Mouse (Mus musculus) heart, embryonic 14.5 days (tissue): Measurements from ENCODE around the gene Hnrnpd. TPM values are rescaled to one million over a fixed set of nuclear protein-coding genes. Genes with fewer than 3 reads are reported as not detected.

Experiments
- ATAC-seq: fragments of 200-750 bp; cut with Nextera tagmentation; 2 replicates; pipeline ENCODE4 v1.8.0; 2017; ENCODE audit warnings: low read depth, moderate TSS enrichment; ENCODE audit not compliant: insufficient number of reproducible peaks, insufficient read depth, low FRiP score
- H3K27ac ChIP-seq, 2 experiments: fragments of 200-500 bp in 1 of 2; fragments of 300-500 bp in 1 of 2; sonication (generic) in 1 of 2; replicated peaks in 1 of 2; 2 replicates each; pipeline ENCODE4 v1.5.1; 2012 to 2014; ENCODE audit warnings: low read depth in 2 of 2, low read length in 2 of 2, control low read depth in 1 of 2, mild to moderate bottlenecking in 1 of 2, mixed read lengths in 1 of 2; ENCODE audit not compliant: control insufficient read depth in 1 of 2, insufficient read depth in 1 of 2
- H3K27me3 ChIP-seq: fragments of 300-500 bp; sonication (generic); 2 replicates; pipeline ENCODE4 v1.6.1; 2014; ENCODE audit warnings: mild to moderate bottlenecking, low read length, control low read depth; ENCODE audit not compliant: control insufficient read depth, insufficient read depth
- H3K36me3 ChIP-seq: fragments of 300-500 bp; sonication (generic); 2 replicates; pipeline ENCODE4 v1.6.1; 2014; ENCODE audit warnings: mild to moderate bottlenecking, control low read depth, low read length, mixed read lengths; ENCODE audit not compliant: control insufficient read depth, insufficient read depth
- H3K4me1 ChIP-seq, 2 experiments: fragments of 200-500 bp in 1 of 2; fragments of 300-500 bp in 1 of 2; sonication (generic) in 1 of 2; 2 replicates each; pipeline ENCODE4 v1.6.1; 2012 to 2014; ENCODE audit warnings: low read length in 2 of 2, control low read depth in 1 of 2, mixed read lengths in 1 of 2; ENCODE audit not compliant: control insufficient read depth in 2 of 2, insufficient read depth in 2 of 2
- H3K4me2 ChIP-seq: fragments of 300-500 bp; sonication (generic); 2 replicates; pipeline ENCODE4 v1.6.1; 2014; ENCODE audit warnings: mild to moderate bottlenecking, low read length
- H3K4me3 ChIP-seq, 2 experiments: fragments of 200-500 bp in 1 of 2; fragments of 300-500 bp in 1 of 2; sonication (generic) in 1 of 2; 2 replicates each; pipeline ENCODE4 v1.5.1; 2012 to 2014; ENCODE audit warnings: low read length in 2 of 2, mild to moderate bottlenecking in 2 of 2, control low read depth in 1 of 2, low read depth in 1 of 2, moderate library complexity in 1 of 2; ENCODE audit not compliant: control insufficient read depth in 1 of 2, insufficient read depth in 1 of 2
- H3K9ac ChIP-seq: fragments of 300-500 bp; sonication (generic); 2 replicates; pipeline ENCODE4 v1.6.1; 2014; ENCODE audit warnings: mild to moderate bottlenecking, low read length
- H3K9me3 ChIP-seq: fragments of 300-500 bp; sonication (generic); 2 replicates; pipeline ENCODE4 v1.6.1; 2016; ENCODE audit warnings: low read length, control low read depth; ENCODE audit not compliant: control insufficient read depth
- WGBS: fragments of 180-500 bp; shearing (Covaris S2); extraction: QIAGEN DNeasy Blood & Tissue Kit; methylation state at CpG from one replicate; pipeline ENCODE4 v1.1.7; 2014; 5-methylcytosine and 5-hydroxymethylcytosine counted together
- polyA plus RNA-seq: library from polyadenylated mRNA; unstranded; fragments of >200 nt; fragmentation: Nextera tagmentation; extraction: Ambion mirVana; gene quantifications from 2 replicates; pipeline ENCODE4 v1.2.1, GENCODE M21; 2014

Gene Hnrnpd
- polyA plus RNA-seq, 1 experiment from 2014 or later: 95.2 TPM

DNA sequence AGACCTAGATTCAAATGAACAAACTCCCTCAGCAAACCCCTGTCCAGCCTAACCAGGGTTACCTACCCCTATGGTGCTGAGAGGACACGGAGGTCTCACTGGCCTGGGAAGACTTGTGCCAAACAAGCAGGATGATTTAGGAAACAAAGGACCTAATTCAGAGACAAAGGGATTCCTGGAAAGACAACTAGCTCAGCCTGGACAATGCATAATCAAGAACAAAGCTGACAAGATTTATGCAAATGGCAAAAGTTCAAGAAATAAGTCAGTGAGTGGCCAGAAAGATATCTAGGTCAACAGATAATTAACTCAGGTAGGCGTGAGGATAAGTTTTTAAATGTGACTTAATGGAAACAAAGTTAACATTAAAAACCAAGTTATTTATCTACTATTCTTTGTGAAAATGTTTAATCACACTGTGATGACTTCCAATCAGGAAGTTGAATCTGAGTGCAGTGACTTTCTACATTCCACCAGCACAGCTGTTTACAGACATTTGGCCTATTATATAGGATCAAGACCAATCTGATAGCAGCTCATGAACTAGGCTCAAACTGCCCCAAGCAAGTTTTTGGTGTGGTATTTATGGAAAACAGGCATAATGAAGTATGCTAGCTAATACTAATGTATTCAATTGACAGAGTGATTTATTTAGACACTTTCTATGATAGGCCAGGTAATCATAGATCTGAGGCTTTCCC is 19.4 kb downstream of the Hnrnpd start:
- Histone ChIP-seq H3K9me3 (no peaks in the 10 kb centered on the region), H3K4me2 (no peak overlapping the region), H3K4me1 (no peaks in the 10 kb centered on the region), H3K27ac (no peak overlapping the region; a peak in 1 of 4 replicates), H3K27me3 (no peaks in the 10 kb centered on the region), H3K9ac (no peak overlapping the region), H3K4me3 (no peak overlapping the region), H3K36me3 (peaks cover 71% of the 10 kb centered on the region)
- no peak for ATAC-seq
- 83% methylated on average over 2 of the region's 2 CpGs for WGBS

GRCm38 (mm10) chr5:99958666-99959065 is 20.1 kb downstream of the Hnrnpd start:
- no peak overlapping the region for H3K4me2 ChIP-seq
- 66% methylated on average over 1 of the region's 1 CpGs for WGBS
- H3K36me3 ChIP-seq: peaks cover 64% of the 10 kb centered on the region
- H3K27me3 ChIP-seq: no peaks in the 10 kb centered on the region
- H3K9me3 ChIP-seq: no peaks in the 10 kb centered on the region
- H3K4me3 ChIP-seq: no peak overlapping the region
- H3K4me1 ChIP-seq: no peaks in the 10 kb centered on the region
- H3K9ac ChIP-seq: no peak overlapping the region
- H3K27ac ChIP-seq: no peak overlapping the region
- no peak for ATAC-seq

GRCm38 (mm10) chr5:99953883-99954282 is 24.9 kb downstream of the Hnrnpd start:
- Histone ChIP-seq H3K4me3 (no peak overlapping the region), H3K4me2 (no peak overlapping the region), H3K9ac (no peak overlapping the region), H3K4me1 (no peaks in the 10 kb centered on the region), H3K9me3 (no peaks in the 10 kb centered on the region), H3K27ac (no peak overlapping the region), H3K36me3 (peaks cover 18% of the 10 kb centered on the region), H3K27me3 (no peaks in the 10 kb centered on the region)
- ATAC-seq: no peak
- WGBS: 57% methylated on average over 1 of the region's 1 CpGs

GRCm38 (mm10) chr5:99952513-99952912 is 26.2 kb downstream of the Hnrnpd start:
- no peak for ATAC-seq
- no peaks in the 10 kb centered on the region for H3K9me3 ChIP-seq
- H3K4me1 ChIP-seq: no peaks in the 10 kb centered on the region
- H3K27me3 ChIP-seq: no peaks in the 10 kb centered on the region
- H3K9ac ChIP-seq: no peak overlapping the region
- WGBS: 78% methylated on average over 5 of the region's 5 CpGs
- H3K36me3 ChIP-seq: peaks cover 11% of the 10 kb centered on the region
- no peak overlapping the region for H3K4me2 ChIP-seq
- H3K4me3 ChIP-seq: no peak overlapping the region
- H3K27ac ChIP-seq: no peak overlapping the region

DNA sequence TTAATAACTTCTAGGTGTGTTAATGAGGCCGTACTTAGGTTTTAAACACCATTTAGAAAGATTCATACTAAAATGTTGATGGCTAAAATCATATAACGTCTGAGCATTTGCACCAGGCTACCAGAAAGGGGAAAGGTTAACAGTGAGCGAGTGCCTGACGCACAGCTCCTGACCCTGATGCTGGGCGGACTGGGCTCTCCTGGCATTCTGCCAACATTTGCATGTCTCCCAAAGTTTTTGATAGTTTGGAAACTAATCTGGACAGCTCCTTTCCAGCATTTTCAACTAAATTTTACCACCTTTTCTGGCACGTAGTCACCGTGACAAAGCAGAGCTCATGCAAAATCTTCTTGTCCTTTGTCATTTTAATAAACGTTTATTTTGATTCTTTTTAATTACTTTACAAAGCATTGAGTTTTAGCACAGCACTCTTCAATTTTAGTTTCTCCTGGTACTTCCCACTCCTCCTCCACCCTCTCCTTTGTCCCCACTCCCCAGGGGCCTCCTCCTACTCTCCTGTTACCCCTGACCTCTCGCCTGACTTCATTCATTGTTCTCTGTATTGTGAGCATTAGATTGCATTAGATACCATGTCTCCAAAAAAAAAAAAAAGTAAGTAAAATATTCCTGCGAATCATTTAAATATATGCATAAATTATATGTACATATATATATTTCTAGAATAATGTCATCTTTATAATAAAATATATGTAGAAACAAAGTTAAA is 36.8 kb downstream of the Hnrnpd start:
- H3K27ac ChIP-seq: no peak overlapping the region

DNA sequence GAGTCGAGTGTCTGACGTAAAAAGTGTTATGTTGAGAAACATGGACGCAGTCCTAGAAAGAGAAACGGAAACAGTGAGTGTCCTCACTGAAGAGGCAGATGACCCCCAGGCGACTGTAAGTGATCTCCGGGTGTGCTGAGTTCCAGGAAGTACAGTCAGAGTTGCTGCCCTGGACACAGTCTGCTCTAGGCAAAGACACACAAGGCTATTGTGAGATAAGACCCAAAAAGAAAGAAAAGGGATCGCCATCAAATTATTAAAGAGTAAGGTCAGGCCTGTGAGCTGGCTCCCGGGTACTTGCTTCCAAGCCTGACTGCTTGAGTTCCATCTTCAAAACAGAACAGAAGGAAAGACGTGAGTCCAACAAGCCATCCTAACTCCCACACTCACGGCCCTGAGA is 37.5 kb downstream of the Hnrnpd start:
- H3K9ac ChIP-seq: no peak overlapping the region
- H3K4me1 ChIP-seq: no peaks in the 10 kb centered on the region
- H3K9me3 ChIP-seq: peaks cover 15% of the 10 kb centered on the region
- H3K4me3 ChIP-seq: no peak overlapping the region
- no peak for ATAC-seq
- H3K36me3 ChIP-seq: no peaks in the 10 kb centered on the region
- WGBS: 76% methylated on average over 10 of the region's 10 CpGs
- no peaks in the 10 kb centered on the region for H3K27me3 ChIP-seq
- no peak overlapping the region for H3K4me2 ChIP-seq
- H3K27ac ChIP-seq: no peak overlapping the region

More for the DNA sequence above, 36.8 kb downstream of the Hnrnpd start:
- Histone ChIP-seq H3K27me3 (no peaks in the 10 kb centered on the region), H3K36me3 (no peaks in the 10 kb centered on the region), H3K9me3 (peaks cover 15% of the 10 kb centered on the region), H3K4me2 (no peak overlapping the region), H3K4me3 (no peak overlapping the region), H3K4me1 (no peaks in the 10 kb centered on the region), H3K9ac (no peak overlapping the region)
- no peak for ATAC-seq
- WGBS: 62% methylated on average over 10 of the region's 10 CpGs

- H3K4me2 ChIP-seq: no peak overlapping the region
- 79% methylated on average over 3 of the region's 3 CpGs for WGBS
- no peaks in the 10 kb centered on the region for H3K4me1 ChIP-seq
- H3K36me3 ChIP-seq: no peaks in the 10 kb centered on the region
- ATAC-seq: no peak
- no peaks in the 10 kb centered on the region for H3K27me3 ChIP-seq
- no peak overlapping the region for H3K4me3 ChIP-seq
- peaks cover 3% of the 10 kb centered on the region for H3K9me3 ChIP-seq
- no peak overlapping the region for H3K9ac ChIP-seq
- no peak overlapping the region for H3K27ac ChIP-seq
Observed at GRCm38 (mm10) chr5:99939440-99939839, 39.3 kb downstream of the Hnrnpd start.
